Mouse (Mus musculus): ENCODE data around the gene Rabl6.
A peak's percentile ranks its signal among the peaks of the same experiment; 100 is the strongest.

Rabl6 gene

GRCm38 (mm10) chr2:25607761-25608622 lies at the start of gene Rabl6:
Gene Rabl6 (minus strand): TSS chr2:25608521.
- DNase-seq: peak; percentile 91

- DNase-seq: no peak
These were observed 49.3 kb upstream of the Rabl6 start, which contains the start of gene Lcn5 for GRCm38 (mm10) chr2:25657652-25658051. Gene Lcn5 (plus strand): TSS chr2:25657952.

- no peak for DNase-seq
These were observed 48.9 kb upstream of the Rabl6 start for GRCm38 (mm10) chr2:25657246-25657645.

GRCm38 (mm10) chr2:25656691-25657090 lies 48.4 kb upstream of the Rabl6 start:
- no peak for DNase-seq

GRCm38 (mm10) chr2:25654502-25654901 lies 46.2 kb upstream of the Rabl6 start:
- DNase-seq: no peak

GRCm38 (mm10) chr2:25652902-25653301 lies 44.6 kb upstream of the Rabl6 start, which contains the start of gene Lcn8:
Gene Lcn8 (plus strand): TSS chr2:25653120.
- no peak for DNase-seq

- peak; percentile 59 for DNase-seq
These were observed 31.6 kb upstream of the Rabl6 start for GRCm38 (mm10) chr2:25639890-25640289.

- no peak for DNase-seq
These were observed 25.7 kb upstream of the Rabl6 start for GRCm38 (mm10) chr2:25634046-25634445.

GRCm38 (mm10) chr2:25633616-25634015 lies 25.3 kb upstream of the Rabl6 start:
- no peak for DNase-seq

- no peak for DNase-seq
These were observed 20.4 kb upstream of the Rabl6 start for GRCm38 (mm10) chr2:25628738-25629137.

- no peak for DNase-seq
These were observed 19.5 kb upstream of the Rabl6 start, which contains the start of gene Fcna for GRCm38 (mm10) chr2:25627811-25628210. Gene Fcna (minus strand): TSS chr2:25628030.

GRCm38 (mm10) chr2:25625986-25626385 lies 17.7 kb upstream of the Rabl6 start:
- DNase-seq: no peak

- peak; percentile 86 for DNase-seq
These were observed 13.2 kb upstream of the Rabl6 start, which contains the start of gene Tmem141 for GRCm38 (mm10) chr2:25621229-25622200. Gene Tmem141 (minus strand): TSS chr2:25622005.

- no peak for DNase-seq
These were observed 12.5 kb upstream of the Rabl6 start for GRCm38 (mm10) chr2:25620852-25621228.

- DNase-seq: no peak
These were observed 12.1 kb upstream of the Rabl6 start for GRCm38 (mm10) chr2:25620386-25620785.

GRCm38 (mm10) chr2:25617578-25617977 lies 9.3 kb upstream of the Rabl6 start, which contains the start of gene Ccdc183:
Gene Ccdc183 (minus strand): TSS chr2:25617678.
- no peak for DNase-seq

GRCm38 (mm10) chr2:25616398-25616797 lies 8.1 kb upstream of the Rabl6 start:
- DNase-seq: no peak

GRCm38 (mm10) chr2:25608671-25609070 lies 350 bp upstream of the Rabl6 start:
- no peak for DNase-seq

GRCm38 (mm10) chr2:25602526-25602925 lies 5.8 kb downstream of the Rabl6 start:
- DNase-seq: no peak

- no peak for DNase-seq
These were observed 8.3 kb downstream of the Rabl6 start for GRCm38 (mm10) chr2:25600037-25600436.

GRCm38 (mm10) chr2:25598749-25599148 lies 9.6 kb downstream of the Rabl6 start:
- no peak for DNase-seq

- DNase-seq: no peak
These were observed 11.4 kb downstream of the Rabl6 start for GRCm38 (mm10) chr2:25596765-25597510.

Measured in right cerebral cortex, postnatal 14 days (tissue).